Mouse (Mus musculus) midbrain, embryonic 13.5 days (tissue): ENCODE measurements around the gene Tpk1. TPM values are rescaled to one million over a fixed set of nuclear protein-coding genes. Genes with fewer than 3 reads are reported as not detected.

Experiments used
- ATAC-seq: fragments of 200-750 bp; cut with Nextera tagmentation; 2 replicates; pipeline ENCODE4 v1.8.0; 2017; ENCODE audit warnings: mild to moderate bottlenecking, moderate TSS enrichment, moderate library complexity
- H3K27ac ChIP-seq: fragments of 300-500 bp; sonication (generic); 2 replicates; pipeline ENCODE4 v1.5.1; 2015; ENCODE audit warnings: inconsistent platforms, mild to moderate bottlenecking, moderate library complexity
- H3K27me3 ChIP-seq: fragments of 300-500 bp; sonication (generic); 2 replicates; pipeline ENCODE4 v1.6.1; 2015; ENCODE audit warnings: mild to moderate bottlenecking, inconsistent platforms
- H3K36me3 ChIP-seq: fragments of 300-500 bp; sonication (generic); 2 replicates; pipeline ENCODE4 v1.6.1; 2015; ENCODE audit warnings: mild to moderate bottlenecking, inconsistent platforms
- H3K4me1 ChIP-seq: fragments of 300-500 bp; sonication (generic); replicated peaks from 2 replicates; pipeline ENCODE4 v1.6.1; 2015; ENCODE audit warnings: inconsistent platforms
- H3K4me2 ChIP-seq: fragments of 300-500 bp; sonication (generic); replicated peaks from 2 replicates; pipeline ENCODE4 v1.6.1; 2015; ENCODE audit warnings: moderate library complexity, mild to moderate bottlenecking, inconsistent platforms
- H3K4me3 ChIP-seq: fragments of 300-500 bp; sonication (generic); replicated peaks from 2 replicates; pipeline ENCODE4 v1.5.1; 2015; ENCODE audit warnings: mild to moderate bottlenecking, inconsistent platforms
- H3K9ac ChIP-seq: fragments of 300-500 bp; sonication (generic); replicated peaks from 2 replicates; pipeline ENCODE4 v1.6.1; 2015; ENCODE audit warnings: mild to moderate bottlenecking, inconsistent platforms
- H3K9me3 ChIP-seq: fragments of 300-500 bp; sonication (generic); 2 replicates; pipeline ENCODE4 v1.6.1; 2016; ENCODE audit warnings: mild to moderate bottlenecking, inconsistent platforms
- WGBS: fragments of 180-500 bp; shearing (Covaris S2); methylation state at CpG from one replicate; pipeline ENCODE4 v1.1.7; 2015; 5-methylcytosine and 5-hydroxymethylcytosine counted together
- polyA plus RNA-seq: library from polyadenylated mRNA; unstranded; fragments of >200 nt; fragmentation: Nextera tagmentation; extraction: Ambion mirVana; gene quantifications from 2 replicates; pipeline ENCODE4 v1.2.1, GENCODE M21; 2015

Gene Tpk1
- polyA plus RNA-seq, 1 experiment from 2014 or later = 5.8 TPM

DNA sequence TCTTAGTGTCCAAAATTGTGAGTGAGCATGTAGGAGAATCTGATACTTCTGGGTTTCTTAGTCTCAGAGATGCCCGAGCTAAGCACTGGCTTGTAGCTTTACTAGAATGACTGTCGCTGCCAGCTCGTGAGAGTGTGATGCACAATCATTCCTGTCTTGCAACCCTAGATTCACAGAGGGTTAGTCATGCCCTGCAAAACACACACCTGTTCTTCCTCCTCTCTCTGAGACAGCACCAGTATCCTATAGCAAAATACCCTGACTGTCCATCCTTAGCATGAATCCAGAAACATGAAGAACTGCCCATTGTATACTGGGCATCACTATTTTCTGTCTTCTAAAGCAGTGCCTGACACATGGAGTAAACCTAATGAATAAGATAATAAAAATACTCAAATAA is 302.2 kb downstream of the Tpk1 start:
- H3K9me3 ChIP-seq = no peaks in the 10 kb centered on the region
- no peak overlapping the region for H3K9ac ChIP-seq
- no peaks in the 10 kb centered on the region for H3K27me3 ChIP-seq
- no peak overlapping the region for H3K27ac ChIP-seq
- no peaks in the 10 kb centered on the region for H3K36me3 ChIP-seq
- no peak overlapping the region for H3K4me2 ChIP-seq
- WGBS = 91% methylated on average over 3 of the region's 3 CpGs
- no peak for ATAC-seq
- peaks cover 7% of the 10 kb centered on the region; the same call in 1 of the 2 replicates for H3K4me1 ChIP-seq
- no peak overlapping the region for H3K4me3 ChIP-seq

DNA sequence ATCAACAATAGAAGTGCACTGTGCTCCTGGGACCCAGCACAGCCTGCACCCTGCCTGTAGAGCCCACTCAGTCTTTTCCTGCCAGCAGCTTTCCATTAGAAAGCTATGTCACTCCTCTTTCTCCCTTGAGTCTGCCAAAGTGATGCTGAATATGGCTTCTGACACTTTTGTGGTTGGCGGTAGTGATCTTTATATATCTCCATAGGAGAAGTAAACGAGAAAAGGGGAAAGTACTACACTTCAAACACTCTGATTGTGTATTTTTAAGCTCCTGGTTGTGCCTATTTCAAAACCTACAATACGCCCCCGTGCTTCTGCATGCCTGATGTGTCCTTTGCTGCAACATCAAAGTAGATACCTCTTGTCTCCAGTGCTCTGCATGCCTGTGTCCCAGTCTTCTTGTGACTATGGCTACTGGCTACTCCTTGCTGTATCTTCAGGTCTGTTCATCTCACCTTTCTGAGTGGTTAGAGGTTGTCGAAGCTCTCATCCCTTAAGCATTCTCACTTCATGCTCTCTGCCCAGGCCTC is 302.7 kb downstream of the Tpk1 start:
- H3K27ac ChIP-seq = no peak overlapping the region
- H3K4me3 ChIP-seq = no peak overlapping the region
- H3K4me1 ChIP-seq = peaks cover 7% of the 10 kb centered on the region; the same call in 1 of the 2 replicates
- 89% methylated on average over 5 of the region's 5 CpGs for WGBS
- no peaks in the 10 kb centered on the region for H3K36me3 ChIP-seq
- no peaks in the 10 kb centered on the region for H3K27me3 ChIP-seq
- no peaks in the 10 kb centered on the region for H3K9me3 ChIP-seq
- H3K9ac ChIP-seq = no peak overlapping the region
- no peak for ATAC-seq
- no peak overlapping the region for H3K4me2 ChIP-seq

DNA sequence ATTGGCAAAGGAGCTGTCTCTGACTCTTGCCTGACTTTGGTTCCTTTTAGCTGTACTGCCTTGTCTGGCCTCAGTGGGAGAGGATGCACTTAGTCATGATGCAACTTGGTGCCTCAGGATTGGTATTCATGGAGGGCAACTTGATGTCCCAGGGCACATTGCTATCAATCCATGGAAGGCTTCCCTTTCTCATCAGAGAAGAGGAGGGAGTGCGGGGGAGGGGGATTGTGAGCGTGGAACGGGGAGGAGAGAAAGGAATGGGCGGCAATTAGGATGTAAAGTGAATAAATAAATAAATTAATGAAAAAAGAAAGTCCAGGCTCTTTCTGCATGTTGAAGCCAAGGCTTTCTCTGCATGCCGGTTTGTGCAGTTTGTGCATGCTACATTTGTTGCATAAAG is 304.8 kb downstream of the Tpk1 start:
- Histone ChIP-seq H3K9me3 (no peaks in the 10 kb centered on the region), H3K27me3 (no peaks in the 10 kb centered on the region), H3K36me3 (no peaks in the 10 kb centered on the region), H3K9ac (no peak overlapping the region), H3K4me2 (no peak overlapping the region), H3K4me1 (peaks cover 7% of the 10 kb centered on the region; the same call in 1 of the 2 replicates), H3K4me3 (no peak overlapping the region), H3K27ac (no peak overlapping the region)
- 46% methylated on average over 5 of the region's 5 CpGs for WGBS
- 0 out of 2 replicates have a peak, but pooled peaks have one; percentile 6 for ATAC-seq

DNA sequence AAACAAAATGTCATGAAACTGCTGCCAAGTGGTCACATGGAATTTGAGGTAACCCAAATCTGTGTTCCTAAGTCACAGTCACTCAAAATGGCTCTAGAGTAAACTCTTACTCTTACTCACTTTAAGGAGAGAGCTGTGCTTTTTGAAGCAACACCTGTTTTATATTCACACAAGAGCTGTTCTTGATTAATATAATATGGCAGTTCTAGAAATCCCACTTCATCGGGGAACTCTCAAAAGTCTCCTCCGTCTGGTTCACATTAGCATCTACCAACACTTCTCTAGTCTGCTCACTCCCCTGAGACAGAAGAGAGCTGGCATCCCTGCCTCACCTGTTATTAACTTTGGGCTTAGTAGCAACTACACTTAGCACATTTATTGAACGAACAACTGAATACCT is 305.9 kb downstream of the Tpk1 start:
- peaks cover 7% of the 10 kb centered on the region; the same call in 1 of the 2 replicates for H3K4me1 ChIP-seq
- no peak overlapping the region for H3K4me2 ChIP-seq
- no peak overlapping the region for H3K9ac ChIP-seq
- H3K4me3 ChIP-seq = no peak overlapping the region
- no peaks in the 10 kb centered on the region for H3K36me3 ChIP-seq
- no peak overlapping the region for H3K27ac ChIP-seq
- 87% methylated on average over 3 of the region's 3 CpGs for WGBS
- ATAC-seq = no peak
- no peaks in the 10 kb centered on the region for H3K9me3 ChIP-seq
- no peaks in the 10 kb centered on the region for H3K27me3 ChIP-seq

DNA sequence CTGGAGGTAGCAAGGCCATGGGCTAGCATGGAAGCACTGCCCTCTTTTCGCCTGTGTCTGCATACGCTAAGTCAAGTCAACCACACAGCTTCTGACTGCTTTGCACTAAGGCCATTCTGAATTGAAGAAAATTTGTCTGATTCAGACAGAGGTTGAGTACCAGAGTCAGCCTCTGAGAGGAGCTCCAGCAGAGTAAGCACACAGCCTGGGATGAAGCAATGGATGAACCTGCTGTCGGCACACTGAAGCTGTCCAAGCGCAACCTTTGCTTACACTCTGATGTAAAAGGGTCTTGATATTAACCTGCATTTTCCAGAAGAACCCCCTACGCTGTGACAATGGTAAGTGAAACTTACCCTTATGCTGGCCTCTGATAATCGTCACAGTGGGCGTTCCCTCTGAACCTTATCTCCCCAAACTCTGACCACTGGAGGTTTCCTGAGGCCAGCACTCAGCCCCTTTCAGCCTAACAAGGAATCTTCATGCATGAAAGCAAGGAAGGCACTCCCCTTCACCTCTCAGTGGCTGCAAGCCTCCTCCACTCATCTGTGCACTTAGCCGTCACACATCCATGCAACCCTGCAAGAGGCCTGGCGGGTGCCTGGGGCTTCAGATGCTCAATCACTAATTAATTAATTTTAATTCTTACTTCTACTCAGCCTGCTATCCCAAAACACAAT is 311.4 kb downstream of the Tpk1 start:
- Histone ChIP-seq H3K27me3 (no peaks in the 10 kb centered on the region), H3K27ac (no peak overlapping the region), H3K4me3 (no peak overlapping the region), H3K4me2 (no peak overlapping the region), H3K4me1 (no peaks in the 10 kb centered on the region), H3K9me3 (no peaks in the 10 kb centered on the region), H3K9ac (no peak overlapping the region), H3K36me3 (no peaks in the 10 kb centered on the region)
- ATAC-seq = peak; percentile 60; the same call in 1 of the 2 replicates
- 72% methylated on average over 9 of the region's 9 CpGs for WGBS

DNA sequence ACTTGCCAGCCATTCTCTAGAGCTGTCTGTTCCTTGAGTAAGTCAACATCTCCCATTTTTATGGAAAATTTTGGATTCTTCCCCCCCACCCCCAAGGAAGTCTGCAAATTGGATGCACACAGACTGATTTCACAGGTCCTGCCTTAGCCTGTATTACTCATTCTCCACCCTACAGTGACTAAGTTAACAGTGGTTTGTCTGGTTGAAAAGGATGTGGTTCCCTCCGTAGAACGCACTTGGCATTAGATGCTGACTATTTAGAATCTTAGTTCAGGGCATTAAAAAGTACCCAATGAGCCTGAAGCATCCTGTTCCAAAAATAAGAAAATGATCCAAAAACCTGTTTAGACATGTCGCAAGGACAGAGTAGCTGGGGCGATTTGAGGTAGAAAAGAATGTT is 312.6 kb downstream of the Tpk1 start:
- WGBS = 94% methylated on average over 4 of the region's 4 CpGs
- H3K36me3 ChIP-seq = no peaks in the 10 kb centered on the region
- no peak for ATAC-seq
- H3K4me3 ChIP-seq = no peak overlapping the region
- H3K9me3 ChIP-seq = no peaks in the 10 kb centered on the region
- H3K9ac ChIP-seq = no peak overlapping the region
- no peaks in the 10 kb centered on the region for H3K4me1 ChIP-seq
- no peaks in the 10 kb centered on the region for H3K27me3 ChIP-seq
- H3K27ac ChIP-seq = no peak overlapping the region
- no peak overlapping the region for H3K4me2 ChIP-seq

DNA sequence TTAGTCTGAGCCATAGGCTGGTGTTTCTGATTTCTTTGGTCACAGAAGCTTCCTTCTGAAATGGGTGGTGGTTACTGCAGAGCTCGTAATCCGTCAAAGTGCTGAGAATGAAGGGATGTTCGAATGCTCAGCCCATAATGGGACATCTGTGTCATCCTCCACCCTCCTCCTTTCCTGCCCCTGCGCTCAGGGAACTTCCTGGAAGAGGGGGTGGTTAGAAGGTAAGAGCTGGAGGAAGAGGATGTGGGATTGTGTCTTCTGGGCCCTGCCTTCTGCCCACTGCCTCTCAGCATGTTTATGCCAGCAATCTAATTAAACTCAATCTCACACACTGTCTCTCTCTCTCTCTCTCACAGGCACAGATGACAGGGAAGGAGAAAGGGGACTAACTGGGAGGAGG is 317.0 kb downstream of the Tpk1 start:
- no peaks in the 10 kb centered on the region for H3K4me1 ChIP-seq
- H3K27ac ChIP-seq = no peak overlapping the region
- no peak overlapping the region for H3K4me2 ChIP-seq
- no peak for ATAC-seq
- H3K9me3 ChIP-seq = no peaks in the 10 kb centered on the region
- H3K4me3 ChIP-seq = no peak overlapping the region
- no peaks in the 10 kb centered on the region for H3K27me3 ChIP-seq
- 76% methylated on average over 4 of the region's 4 CpGs for WGBS
- H3K36me3 ChIP-seq = no peaks in the 10 kb centered on the region
- no peak overlapping the region for H3K9ac ChIP-seq

DNA sequence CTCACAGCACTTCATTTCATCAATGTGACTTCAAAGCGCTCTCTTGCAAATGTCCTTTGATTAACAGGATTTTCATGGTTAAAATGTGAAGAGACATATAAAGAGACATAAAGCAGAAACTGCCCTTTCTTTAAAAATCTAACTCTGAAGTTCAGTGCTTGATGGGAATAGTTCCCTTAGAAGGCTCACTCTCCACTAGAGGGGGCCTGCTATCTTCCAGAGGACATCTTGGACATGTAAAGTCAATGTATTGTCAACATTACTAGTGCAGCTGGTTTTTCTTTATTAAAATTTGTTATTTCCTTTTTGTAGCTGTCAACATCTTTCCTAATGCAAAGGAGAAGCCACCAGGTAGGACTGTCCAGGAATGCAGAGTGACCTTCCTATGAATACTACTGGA is 318.4 kb downstream of the Tpk1 start:
- H3K9ac ChIP-seq = no peak overlapping the region
- no peaks in the 10 kb centered on the region for H3K27me3 ChIP-seq
- H3K4me2 ChIP-seq = no peak overlapping the region
- H3K4me1 ChIP-seq = no peaks in the 10 kb centered on the region
- no peaks in the 10 kb centered on the region for H3K9me3 ChIP-seq
- H3K4me3 ChIP-seq = no peak overlapping the region
- WGBS = 98% methylated on average over 1 of the region's 1 CpGs
- H3K27ac ChIP-seq = no peak overlapping the region
- ATAC-seq = no peak
- no peaks in the 10 kb centered on the region for H3K36me3 ChIP-seq

DNA sequence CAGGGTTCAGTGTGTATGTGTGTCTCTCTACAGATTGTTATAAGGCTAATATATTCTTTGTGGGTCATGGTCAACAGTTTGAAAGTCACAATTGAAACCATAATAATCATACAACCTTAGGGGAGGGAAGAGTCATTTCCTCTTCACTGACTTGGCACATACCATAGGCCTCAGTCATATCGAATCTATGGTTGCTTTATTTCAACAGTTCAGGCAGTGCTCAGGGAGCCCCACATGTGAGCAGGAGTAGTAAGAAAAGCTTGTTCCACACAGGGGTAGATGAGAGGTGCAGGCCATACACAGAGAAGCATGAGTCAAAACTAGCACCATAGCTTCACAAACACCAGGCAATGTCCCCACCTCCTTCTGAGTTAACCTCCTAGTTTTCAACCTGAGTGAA is 323.1 kb downstream of the Tpk1 start:
- Histone ChIP-seq H3K27me3 (no peaks in the 10 kb centered on the region), H3K9me3 (no peaks in the 10 kb centered on the region), H3K4me3 (no peak overlapping the region), H3K4me2 (no peak overlapping the region), H3K27ac (no peak overlapping the region), H3K4me1 (0 out of 2 replicates have a peak, but pooled peaks cover 2% of the 10 kb centered on the region), H3K36me3 (no peaks in the 10 kb centered on the region), H3K9ac (no peak overlapping the region)
- WGBS = 89% methylated on average over 1 of the region's 1 CpGs
- ATAC-seq = no peak

DNA sequence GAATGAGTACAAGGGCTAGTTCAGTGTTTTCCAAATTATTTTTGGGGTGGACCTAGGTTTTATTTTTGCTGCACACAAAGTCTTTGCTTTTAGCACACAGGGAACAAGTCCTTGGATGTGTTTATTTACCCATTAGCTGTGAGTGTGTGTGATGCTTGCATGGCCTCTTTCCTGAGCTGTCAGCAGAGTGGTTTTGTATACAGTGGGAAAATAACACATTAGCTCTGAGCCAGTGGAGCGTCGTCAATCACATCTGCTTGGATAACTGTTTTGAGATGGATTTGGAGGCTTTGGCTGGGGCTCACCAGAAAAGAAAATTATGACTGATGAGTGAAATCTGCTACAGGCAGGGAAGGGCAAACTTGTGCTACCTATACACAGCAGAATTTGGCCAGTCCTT is 323.7 kb downstream of the Tpk1 start:
- Histone ChIP-seq H3K27me3 (no peaks in the 10 kb centered on the region), H3K4me2 (no peak overlapping the region), H3K9ac (no peak overlapping the region), H3K36me3 (no peaks in the 10 kb centered on the region), H3K4me3 (no peak overlapping the region), H3K27ac (no peak overlapping the region), H3K4me1 (peaks cover 6% of the 10 kb centered on the region; the same call in 1 of the 2 replicates), H3K9me3 (no peaks in the 10 kb centered on the region)
- ATAC-seq = no peak
- WGBS = 76% methylated on average over 2 of the region's 2 CpGs

DNA sequence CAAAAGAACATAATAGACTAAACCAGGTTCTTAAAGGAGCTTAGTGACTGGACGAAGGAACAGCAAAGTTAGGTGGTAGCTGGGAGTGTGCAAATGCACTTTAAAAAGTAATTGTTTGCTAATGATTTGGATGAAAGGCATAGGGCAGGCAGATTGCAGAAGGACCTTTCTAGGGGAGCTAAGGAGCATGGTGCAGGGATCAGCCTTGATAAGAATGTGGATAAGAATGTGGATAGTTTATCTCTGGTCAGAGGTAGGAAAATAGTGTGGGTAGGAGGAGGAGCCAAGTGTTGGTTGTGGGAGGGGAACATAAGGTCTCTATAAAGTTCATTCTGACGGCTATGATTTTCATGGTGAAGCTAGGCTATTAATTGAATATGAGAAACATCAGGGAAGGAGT is 327.3 kb downstream of the Tpk1 start:
- WGBS = 71% methylated on average over 2 of the region's 2 CpGs
- no peaks in the 10 kb centered on the region for H3K9me3 ChIP-seq
- H3K4me2 ChIP-seq = no peak overlapping the region
- H3K27me3 ChIP-seq = no peaks in the 10 kb centered on the region
- no peak overlapping the region for H3K27ac ChIP-seq
- H3K9ac ChIP-seq = no peak overlapping the region
- H3K36me3 ChIP-seq = no peaks in the 10 kb centered on the region
- no peak overlapping the region for H3K4me3 ChIP-seq
- H3K4me1 ChIP-seq = peaks cover 10% of the 10 kb centered on the region; the same call in 1 of the 2 replicates
- no peak for ATAC-seq

DNA sequence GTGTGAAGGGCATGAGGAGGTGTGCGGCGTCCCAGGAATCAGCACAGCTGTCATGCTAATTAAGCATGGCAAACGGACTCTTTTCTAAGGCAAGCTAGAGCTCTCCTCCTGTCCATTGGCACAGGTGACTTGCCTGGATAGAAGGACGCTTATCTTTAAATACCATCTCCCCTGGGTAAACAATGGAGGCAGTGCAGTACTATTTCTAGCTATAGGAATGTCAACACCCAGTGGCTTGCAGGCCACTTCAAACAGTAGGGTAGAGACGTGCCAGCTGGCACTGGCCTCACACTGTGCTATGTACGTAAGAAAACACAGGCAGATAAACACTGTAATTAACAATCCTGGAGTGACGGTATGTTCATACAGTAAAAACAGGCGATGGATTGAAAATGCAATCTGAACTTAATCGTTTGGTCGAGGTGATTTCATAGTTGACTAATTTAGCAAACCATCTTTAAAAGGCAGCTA is 328.6 kb downstream of the Tpk1 start:
- Histone ChIP-seq H3K4me1 (peaks cover 10% of the 10 kb centered on the region; the same call in 1 of the 2 replicates), H3K27ac (no peak overlapping the region), H3K9me3 (no peaks in the 10 kb centered on the region), H3K4me2 (no peak overlapping the region), H3K4me3 (no peak overlapping the region), H3K27me3 (no peaks in the 10 kb centered on the region), H3K9ac (no peak overlapping the region), H3K36me3 (no peaks in the 10 kb centered on the region)
- WGBS = 52% methylated on average over 10 of the region's 10 CpGs
- ATAC-seq = peak; percentile 77
